Mouse (Mus musculus) gastrocnemius, postnatal 10 days (tissue): Measurements from ENCODE around the gene Acadl. TPM values are rescaled to one million over a fixed set of nuclear protein-coding genes. Genes with fewer than 3 reads are reported as not detected.
A peak's percentile ranks its signal among the peaks of the same experiment; 100 is the strongest.

Source experiments
- DNase-seq: peaks from one replicate; pipeline ENCODE4 v3.0.0; 2021; ENCODE audit warnings: mixed read lengths
- long read RNA-seq, 2 experiments: library from polyadenylated mRNA; stranded (forward); transcript quantifications; one replicate each; pipeline ENCODE4 v2.0.0; 2021
- total RNA-seq, 2 experiments: library from RNA; stranded (reverse); gene quantifications; 2 replicates each; pipeline ENCODE4 v1.2.3; 2021

Gene Acadl
- total RNA-seq = 100 to 1,000 TPM; 339 to 357 TPM
- long read RNA-seq, experiment 1, transcript Acadl-201 (11 exons, 1,916 nt) = major isoform, 398 of 475 reads
- long read RNA-seq, experiment 1, partial matches to known transcripts = 63 of 475 reads
- long read RNA-seq, experiment 1, other reads (novel, unspliced or antisense) = 14 of 475 reads
- long read RNA-seq, experiment 2, transcript Acadl-201 (11 exons, 1,916 nt) = major isoform, 403 of 476 reads
- long read RNA-seq, experiment 2, partial matches to known transcripts = 56 of 476 reads
- long read RNA-seq, experiment 2, other reads (novel, unspliced or antisense) = 17 of 476 reads

DNA sequence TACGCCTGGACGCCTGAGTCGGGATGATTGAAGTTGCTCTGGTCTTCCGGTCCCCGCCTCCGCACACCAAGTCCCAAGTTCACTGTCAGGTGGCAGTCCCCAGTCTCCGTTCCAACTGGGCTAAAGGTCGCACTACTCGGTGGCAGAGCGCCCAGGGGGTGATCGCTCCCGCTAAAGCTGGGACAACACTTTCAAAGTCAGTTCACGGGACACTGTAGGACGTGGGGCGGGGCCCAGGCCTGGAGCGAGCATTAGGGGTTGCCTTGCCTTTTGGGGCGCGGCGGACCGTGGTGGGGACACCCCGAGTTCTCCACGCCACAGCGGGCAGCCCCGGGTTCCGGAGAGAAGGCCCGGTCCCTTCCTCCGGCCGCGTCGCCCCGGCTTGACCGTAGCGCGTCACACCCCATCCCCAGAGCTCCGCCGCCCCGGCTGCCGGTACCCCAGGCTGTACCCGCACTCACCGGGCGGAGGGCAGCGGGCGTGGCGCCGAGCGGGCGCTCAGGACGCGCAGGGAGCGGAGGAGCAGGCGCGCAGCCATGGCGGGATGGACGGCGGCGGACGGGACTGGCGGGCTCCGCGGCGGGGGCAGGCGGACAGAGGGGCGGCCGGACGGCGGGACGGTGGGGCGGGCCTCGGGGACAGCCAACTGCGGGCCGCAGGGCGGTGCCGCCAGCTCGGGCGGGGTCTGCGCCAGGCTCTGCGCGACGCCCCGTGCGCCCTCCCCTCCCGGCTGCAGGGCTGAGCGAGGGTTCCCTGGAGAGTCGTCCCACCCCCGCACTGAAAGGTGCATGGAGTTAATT is at the start of gene Acadl:
TSS of gene Acadl (minus strand) at position 566 of the 800 bp plus-strand sequence.
- DNase-seq = peak; percentile 90

DNA sequence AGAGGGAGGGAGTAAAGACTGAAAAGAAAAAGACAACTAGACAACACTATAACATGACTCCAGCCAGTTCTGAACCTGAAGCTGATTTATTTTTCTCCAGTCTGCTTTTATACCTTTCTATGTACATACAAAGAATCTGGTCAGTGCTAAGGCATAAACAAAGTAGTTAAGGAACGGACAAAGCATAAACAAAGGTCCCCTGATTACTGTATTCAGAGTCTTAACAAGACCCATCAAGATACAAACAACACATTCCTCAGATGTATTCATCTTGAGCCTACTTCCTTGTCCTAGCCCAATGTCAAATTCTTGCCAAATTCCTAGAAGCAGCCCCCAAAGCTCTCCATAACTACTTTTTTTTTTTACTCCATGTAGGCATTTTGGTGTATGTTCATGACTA is 49.2 kb upstream of the Acadl start:
- DNase-seq = no peak

DNA sequence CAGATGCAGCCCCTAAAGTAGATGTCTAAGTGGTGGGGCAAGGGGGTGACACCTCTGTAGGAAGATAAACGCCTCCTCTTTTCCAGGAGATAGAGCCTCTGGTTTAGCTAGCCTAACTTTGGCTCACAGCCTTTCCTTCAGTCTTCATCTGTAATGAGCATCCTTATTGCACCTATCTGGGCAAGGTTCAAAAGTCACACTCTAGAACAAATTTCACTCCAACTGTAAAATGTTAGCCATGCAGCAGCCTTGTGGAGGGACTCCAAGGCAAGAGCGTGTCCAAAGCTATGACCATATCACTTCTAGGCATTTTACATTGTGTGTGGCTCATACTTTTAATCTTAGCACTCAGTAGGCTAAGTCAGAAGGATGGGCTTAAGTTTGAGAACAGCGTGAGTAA is 39.5 kb upstream of the Acadl start:
- DNase-seq = no peak

DNA sequence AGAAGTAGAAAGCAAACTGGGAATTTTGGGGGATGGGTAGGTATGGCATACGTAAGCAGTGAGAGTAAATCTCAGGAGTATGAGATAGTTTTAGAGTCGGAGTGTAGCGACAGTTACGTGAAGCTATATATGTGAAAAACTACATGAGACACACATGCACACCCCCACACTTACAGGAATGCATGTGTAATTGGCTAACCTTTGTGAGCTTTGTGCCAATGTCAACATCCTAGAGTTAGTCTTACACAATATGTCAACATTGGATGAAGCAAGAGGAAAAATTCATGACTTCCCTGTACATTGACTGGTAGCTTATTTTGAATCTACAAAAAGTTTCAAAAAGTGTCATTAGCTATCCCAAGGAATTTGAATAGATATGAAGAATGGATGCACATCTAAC is 37.9 kb upstream of the Acadl start:
- no peak for DNase-seq

DNA sequence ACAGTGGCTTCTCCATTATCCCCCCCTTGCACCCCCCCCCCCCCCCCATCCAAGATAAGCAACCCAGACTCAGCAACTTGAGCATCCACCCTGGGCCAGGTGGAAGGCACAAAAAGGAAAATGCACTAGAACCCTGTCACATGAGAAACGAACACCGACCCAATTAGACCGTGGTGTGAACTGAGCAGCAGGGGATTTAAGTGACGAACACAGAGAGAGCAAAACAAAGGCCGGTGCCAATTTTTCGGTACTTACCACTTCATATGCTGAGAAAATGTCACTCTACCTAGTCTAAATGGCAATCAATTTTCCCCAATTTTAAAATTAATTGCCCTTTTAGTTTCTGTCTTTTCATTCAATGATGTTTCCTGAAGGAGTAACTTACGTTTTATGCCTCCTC is 35.2 kb upstream of the Acadl start:
- DNase-seq = no peak

DNA sequence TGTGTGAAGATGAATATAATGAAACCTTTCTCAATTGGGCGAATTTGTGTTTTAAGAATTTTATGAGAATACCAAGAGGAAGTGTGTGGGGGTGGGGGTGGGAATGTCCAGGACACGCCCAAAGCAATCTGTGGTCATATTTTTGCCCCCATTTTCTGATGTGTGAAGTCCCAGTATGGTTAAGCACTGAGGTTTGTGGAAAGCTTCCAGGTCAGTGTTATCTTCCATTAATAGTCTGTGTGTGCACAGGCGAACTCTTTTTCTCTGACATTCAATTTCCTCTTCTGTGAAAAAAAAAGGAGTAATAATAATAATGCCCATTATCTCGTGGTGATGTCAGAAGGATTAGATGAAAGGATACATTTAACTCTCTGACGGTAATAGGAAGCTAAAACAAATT is 33.5 kb upstream of the Acadl start:
- no peak for DNase-seq

DNA sequence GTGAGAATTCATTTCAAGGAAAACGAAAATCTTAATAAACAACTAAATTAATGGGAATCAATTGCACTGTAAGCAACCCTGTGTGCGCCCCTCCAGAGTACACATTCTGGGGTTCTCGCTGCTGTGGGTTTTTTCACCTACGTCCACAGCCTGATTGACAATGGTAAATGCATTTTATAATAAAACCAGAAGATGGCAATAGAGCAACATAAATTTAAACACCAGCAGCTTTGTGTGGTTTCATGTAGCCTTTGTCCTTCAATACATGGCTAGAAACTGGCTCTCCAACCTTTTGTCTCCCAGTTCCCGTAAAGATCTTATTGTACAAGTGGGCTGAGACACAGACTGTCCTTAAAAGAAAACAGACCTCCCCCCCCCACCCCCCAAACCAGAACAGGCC is 33.0 kb upstream of the Acadl start:
- DNase-seq = no peak

DNA sequence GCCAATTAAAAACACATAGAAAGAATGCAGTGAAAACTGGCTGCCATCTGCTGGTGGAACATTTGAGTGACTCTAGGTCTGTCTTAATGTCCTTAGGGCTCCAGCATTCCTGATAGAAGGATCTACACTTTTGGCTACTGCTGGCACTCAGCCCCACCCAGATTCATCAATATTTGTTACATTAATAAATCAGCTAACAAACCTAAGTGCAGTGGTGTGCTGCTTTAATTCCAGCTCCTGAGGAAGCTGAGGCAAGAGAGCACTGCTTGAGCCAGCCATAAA is 32.7 kb upstream of the Acadl start:
- DNase-seq = no peak

DNA sequence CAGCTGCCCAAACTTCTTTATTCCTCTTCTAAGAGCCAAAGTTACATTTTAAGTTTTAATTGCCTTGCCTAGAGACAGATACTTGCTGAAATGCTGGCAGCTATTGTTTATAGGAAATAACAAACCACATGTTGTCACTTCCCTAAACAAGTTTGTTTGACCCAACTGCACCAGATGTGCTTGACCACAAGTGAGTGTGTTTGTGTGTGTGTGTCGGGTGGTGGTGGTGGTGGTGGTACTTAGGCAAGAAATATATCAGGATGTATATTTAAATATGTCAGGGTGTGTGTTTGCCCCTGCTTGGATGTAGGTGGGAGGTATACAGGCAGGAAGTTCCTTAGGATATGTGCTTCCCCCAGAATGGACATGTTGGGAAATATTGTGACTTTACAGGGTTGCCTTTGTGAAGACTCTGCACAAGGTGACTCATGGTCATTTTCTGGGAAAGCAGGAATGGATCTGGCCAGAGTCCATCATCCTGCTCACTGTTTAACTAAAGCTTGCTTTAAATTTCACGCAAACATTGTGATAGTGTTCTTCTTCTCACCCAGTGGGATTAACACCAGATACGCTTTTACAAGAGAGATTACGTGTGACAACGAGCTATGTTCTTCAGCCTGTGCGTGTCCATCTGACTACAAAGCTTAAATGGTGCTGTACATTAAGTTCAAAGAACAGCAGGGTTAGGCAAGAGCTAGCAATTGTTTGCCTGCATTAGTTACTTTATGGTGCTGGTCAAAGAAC is 32.2 kb upstream of the Acadl start:
- DNase-seq = no peak

DNA sequence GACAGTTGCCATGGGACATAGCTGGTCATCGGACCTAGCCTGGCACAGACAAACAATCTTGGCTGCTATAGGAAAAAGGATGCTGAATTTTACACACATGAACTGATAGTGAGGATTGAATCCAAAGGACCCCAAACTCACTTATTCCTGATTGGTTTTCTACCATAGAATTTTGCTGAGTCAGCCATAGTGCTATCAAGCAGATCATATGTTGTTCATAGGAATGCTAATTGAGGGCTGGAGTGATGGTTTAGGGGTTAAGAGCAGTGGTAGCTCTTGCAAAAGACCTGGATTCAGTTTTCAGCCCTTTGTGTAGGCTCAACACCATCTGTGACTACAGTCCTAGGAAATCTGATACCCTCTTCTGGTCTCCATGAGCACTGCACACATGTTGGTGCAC is 24.1 kb upstream of the Acadl start:
- no peak for DNase-seq

DNA sequence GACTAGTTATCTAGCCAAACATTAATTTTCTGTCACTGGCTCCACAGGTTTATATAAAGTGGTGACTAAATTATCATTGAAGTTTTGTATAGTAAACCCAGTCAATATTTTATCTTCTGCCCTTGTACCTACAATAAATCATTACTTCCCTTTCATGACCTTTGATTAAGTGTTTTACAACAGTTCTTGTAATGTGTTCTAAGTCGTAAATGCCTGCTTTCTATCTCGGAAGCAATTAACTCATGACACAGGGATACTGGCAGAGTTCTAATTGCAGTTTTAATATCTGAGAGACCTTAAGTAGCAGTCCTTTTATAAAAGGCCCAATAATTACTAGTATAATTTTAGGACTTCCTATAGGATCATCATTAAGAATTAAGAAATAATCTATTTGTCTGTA is 17.1 kb upstream of the Acadl start:
- DNase-seq = no peak

DNA sequence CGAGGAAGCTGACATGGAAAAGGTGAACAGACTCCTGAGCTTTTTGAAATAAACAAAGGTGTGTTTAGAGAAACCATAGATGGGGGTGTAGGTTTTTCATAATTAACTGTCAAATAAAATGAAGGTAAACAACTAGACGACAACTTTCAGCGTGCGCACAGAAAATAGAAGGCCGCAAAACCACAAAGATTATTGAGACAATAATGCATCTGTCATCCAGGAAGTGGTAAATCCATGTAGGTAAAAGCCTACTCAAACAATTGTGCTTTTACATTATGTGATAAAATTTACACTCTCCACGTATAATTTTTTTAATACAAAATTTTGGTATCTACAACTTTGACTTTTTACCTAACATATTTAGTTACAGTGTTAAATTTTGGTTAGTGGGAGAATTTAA is 11.7 kb upstream of the Acadl start:
- DNase-seq = no peak

DNA sequence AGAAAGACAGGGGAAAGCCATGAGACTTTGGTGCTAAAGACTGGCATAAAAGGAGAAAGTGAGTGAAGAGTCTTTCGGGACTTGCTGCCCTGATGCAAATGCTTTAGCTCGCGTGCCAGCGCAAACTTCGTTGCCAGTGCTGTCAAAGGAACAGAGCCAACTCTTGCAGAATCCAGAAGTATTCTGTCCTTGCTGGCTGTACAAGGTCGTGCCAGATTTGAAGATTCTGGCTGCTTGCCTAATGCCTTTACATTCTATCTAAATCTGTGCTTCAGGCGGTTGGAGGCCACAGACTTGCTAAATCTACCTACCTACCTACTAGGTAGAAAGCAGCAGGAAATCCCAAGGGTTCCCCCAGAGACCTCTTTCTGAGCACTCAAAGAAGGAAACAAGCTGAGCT is 8.5 kb upstream of the Acadl start:
- DNase-seq = peak; percentile 33

DNA sequence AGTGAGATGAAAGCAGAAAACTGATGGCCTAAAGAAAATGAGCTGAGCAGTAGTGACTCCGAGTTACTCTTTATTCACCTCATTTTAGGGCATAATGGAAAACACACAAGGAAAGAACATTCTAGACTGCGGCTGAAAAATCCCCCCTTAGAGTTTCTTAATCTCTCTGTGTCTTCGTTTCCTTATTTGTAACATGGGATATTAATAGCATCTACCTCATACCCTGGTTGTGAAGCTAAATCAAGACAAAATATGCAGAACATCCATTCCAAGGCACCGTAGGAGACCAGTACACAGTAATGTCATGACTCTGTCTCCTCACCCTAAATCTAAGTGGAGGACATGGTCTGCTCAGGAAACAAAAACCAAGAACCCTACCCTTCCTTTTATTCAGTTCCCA is 2.6 kb upstream of the Acadl start:
- DNase-seq = no peak

DNA sequence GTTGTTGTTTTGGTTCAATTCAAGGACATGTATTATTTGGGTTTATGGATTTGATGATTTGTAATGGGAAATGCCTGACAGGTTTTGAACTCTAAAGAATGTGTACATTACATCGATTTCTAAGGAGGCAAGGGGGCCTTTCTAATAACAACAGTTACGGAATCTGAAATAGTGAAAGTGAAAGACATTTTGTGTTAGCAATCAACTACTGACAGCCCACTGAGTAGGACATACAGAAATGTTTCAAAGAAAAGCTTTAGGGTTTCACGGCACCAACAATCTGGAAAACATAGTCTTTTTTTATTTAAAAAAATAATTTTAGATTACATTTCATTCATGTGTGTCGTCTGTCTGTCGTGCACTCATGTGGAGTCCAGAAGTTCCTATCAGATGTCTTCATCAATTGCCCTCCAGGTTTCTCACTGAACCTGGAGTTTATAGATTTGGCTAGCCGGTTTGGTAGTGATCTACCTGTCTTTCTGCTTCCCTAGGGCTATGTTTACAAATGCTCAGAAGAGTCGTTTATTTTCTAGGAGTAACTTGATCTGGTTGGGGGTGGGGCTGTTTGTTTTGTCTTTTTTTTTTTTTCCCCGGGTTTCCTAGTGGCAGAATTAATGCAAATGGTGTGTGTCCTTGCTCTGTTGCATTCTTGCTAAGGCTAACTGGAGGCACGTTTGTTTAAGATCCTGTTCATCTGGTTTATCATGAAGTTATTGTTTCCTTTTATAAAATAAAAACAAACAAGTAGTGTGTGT is 841 bp upstream of the Acadl start:
- DNase-seq = no peak

DNA sequence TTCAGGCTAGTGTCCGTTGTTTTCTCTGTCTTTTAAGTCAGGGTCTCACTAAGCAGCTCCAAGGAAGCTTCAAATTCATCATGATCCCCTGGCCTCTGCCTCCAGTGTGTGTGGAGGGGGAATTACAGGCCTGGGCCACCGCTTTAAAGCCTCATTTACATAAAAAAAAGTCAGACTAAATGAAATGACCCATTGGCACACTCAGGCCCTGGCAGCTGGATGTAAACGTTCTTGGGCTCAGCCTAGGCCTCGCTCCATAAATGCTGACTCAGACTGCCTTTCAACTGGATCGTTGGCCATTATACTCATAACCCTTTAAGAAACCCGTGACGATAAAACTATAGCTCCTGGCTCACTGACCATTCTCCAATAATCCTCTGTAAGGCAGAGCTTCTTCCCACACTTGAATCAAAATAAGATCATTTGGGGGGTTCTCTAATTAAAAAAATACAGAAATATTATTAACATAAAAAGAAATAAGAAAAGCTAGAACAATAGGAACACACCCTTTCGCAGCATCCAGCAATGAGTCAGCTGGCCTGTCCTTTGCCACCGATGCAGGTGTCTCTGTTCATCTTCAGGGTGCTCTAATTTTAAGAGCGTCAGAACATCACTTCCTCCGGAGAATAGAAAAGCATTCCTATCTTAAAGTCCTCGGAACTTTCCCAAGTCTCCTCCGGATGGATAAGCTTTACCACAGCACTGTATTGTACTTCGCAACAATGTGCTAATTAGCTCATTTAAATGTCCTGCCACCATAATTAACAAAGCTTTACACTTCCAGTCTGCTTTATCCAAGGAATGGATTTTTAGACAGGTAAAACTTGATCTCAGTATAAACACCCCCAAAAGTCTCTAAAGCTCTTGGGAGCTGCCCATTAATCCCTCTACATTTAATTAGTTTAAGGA is 1.1 kb downstream of the Acadl start:
- no peak for DNase-seq

DNA sequence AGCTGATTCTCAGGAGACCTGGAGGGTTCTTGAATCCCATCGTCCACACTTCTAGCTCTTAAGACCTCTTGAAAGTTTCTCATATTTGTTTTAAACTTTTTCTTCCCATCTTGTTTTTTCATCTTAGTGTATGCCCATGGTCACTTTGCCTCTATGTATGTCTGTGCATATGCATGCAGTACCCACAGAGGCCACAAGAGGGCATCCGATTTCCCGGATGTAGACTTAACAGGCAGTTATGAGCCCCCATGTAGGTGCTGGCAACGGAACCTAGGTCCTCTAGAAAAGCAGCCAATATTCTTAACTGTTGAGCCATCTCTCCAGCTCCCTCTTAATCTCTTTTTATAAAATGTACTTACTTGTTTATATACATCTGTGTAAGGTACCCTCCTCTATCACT is 15.6 kb downstream of the Acadl start:
- peak; percentile 39 for DNase-seq

DNA sequence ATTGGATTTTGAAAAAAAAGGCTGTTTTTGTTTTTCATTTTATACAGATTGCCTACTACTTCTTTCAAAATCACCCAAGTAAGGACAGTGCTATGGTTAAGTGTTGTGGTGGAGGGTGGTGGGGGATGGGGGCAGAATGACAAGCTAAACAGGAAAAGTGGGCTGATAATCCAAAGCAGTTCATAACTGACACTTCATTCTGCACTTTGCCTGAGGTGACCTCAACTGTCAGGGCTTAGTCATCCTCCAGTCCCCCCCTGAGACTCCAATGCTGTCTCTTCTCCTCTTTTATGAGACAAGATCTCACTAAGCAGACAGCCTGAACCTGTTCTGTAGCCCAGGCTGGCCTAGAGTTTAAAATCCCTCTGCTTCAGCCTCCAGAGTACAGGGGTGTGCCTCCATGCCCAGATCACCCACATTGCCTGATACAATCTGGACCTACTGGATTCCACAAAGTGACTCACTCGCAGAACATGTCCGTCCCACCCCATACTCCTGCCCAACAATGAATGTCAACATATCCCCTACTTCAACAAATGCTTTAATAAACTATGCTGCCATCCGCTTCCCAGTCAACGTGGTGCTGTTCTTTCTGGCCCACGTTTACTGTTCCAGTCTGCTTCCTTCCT is 17.3 kb downstream of the Acadl start:
- no peak for DNase-seq

DNA sequence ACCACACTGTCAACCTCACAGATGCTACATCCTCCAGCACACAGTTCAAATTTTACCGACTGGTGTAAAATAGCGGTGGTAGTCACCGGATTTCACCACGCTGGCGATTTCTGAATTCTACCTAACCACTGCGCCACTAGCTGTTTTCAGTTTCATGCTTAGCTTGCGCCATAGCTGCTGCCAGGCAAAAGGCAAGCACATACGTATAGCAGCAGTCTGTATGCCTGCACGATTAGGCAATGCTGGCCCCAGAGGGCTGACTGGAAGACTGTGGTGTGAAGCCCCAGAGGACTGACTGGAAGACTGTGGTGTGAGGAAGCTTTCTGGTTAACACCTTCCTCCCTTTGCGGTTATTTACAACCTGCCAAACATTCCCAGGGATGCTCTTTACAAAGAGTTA is 21.1 kb downstream of the Acadl start:
- DNase-seq = no peak

DNA sequence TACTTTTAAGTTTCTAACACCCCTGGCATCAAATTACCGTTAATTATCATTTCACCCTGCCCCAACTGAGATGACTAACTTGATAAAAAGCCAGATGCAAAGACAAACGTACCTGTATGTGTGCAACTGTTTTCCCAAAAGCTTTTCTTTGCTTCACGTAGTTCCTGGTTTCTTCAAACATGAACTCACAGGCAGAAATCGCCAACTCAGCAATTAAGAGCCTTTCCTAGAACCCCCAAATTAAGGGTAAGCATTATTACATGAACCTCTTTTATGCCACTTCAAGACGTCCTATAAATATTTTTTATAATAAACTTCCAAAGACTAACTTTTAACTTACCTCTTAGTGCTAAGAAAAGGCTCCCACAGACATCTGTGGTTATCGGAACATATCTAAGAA is 21.6 kb downstream of the Acadl start:
- no peak for DNase-seq

DNA sequence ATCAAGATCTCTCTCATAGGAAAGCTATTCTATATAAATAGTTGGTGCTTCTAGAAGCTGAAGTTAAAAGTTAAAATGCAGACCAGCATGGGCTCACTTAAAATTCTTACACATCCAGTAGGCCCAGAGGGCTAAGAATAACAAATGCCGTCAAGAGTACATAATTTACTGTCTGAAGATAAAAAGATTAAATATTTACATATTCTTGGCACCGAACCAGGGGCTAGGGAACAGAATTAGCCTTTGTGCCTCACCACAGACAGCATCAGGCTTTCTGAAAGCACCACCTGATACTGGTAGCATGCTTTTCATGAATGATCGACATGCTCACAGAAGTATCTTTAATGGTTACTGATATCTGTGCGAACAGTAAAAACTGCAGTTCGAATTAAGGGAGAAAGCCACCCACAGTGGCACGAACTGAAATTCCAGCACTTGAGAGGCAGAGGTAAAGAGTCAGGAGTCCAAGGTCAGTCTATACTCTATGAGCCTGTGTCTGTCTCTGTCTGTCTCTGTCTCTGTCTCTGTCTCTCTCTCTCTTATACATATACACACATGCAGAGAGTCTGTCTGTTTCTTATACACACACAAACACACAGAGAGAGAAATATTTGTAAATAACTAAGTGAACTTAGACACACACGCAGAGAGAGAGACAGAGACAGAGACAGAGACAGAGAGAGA is 23.2 kb downstream of the Acadl start:
- no peak for DNase-seq
